Mouse (Mus musculus) heart, adult 2 months (tissue): ENCODE measurements around the gene Lamtor5.

Experiments used
- CTCF ChIP-seq: fragments of 200-600 bp; IDR thresholded peaks from 2 replicates; pipeline ENCODE4 v1.8.1; 2022; ENCODE audit warnings: antibody characterized with exemption, mild to moderate bottlenecking, moderate library complexity
- EP300 ChIP-seq: fragments of 200-500 bp; IDR thresholded peaks from 2 replicates; pipeline ENCODE4 v1.6.1; 2011; ENCODE audit warnings: low read depth, low read length, control low read depth; ENCODE audit not compliant: insufficient read depth
- POLR2A ChIP-seq: fragments of 200-500 bp; IDR thresholded peaks from 2 replicates; pipeline ENCODE4 v1.6.1; 2011; ENCODE audit warnings: mild to moderate bottlenecking, low read depth, low read length, control low read depth; ENCODE audit not compliant: insufficient read depth

DNA sequence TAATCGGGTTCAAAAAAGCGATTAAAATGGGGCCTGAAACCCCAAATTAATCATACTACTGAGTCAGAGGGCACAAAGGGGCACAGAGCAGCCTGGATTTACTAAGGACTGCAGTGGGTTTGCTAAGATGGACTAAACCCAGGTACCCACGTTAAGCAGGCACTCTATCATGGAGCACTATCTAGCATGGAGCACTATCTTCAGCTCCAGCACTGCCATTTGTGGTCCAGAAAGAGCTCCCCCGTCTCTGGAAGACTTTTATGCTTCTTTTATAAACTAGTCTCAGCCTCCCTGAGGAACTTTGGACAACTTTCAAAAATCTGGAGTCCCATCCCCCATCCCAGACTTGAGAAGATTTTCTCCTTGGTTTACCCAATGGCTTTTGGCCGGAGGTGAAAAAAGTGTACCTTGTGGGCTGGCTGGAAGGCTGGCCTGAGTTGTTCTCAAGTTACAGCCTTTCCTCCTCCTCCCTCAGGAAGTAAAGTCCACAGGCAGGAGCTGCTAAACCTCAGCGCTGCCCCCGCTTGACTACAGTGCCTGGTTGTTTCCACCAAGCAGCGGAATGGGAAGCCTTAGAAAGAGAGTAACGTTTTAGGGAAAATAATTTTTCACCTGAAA, 12.2 kb downstream of the Lamtor5 start, which contains the start of gene Slc16a4:
- TF ChIP-seq CTCF, result no peak
- TF ChIP-seq EP300, result no peak
- no peak for TF ChIP-seq POLR2A
